Comparison of ENCODE assay signal across 1 mouse cellular context in the genomic region with DNA sequence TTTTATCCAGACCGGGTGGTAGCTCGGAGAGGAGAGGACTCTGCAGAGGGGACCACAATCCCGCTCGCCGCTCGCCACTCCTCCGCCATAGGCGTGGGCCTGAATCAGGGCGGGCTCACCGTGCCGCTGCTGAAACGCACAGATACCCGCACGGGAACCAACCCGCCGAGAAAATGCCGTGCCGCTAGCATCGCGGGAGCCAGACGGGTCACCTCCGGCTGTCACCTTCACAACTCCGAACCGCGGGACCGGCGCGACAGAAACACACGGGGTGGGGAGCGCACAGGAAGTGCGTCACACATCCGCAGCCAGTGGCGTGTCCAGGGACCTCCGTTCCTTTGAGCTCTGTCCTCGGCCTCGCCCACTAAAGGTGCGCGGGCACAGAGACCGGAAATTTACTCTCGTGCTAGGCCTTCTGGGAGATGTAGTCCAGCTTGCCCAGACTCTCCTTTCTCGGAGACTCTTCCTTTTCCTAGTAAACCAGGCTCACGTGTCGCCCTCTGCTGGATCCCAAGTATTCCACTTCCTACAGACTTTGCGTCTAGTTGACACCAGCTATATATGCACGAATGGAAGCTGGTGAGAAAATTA.
A peak's percentile ranks its signal among the peaks of the same experiment; 100 is the strongest.
TF ChIP-seq lines count a peak whose summit lies in the region.

TSS of gene Ndufv1 (minus strand) at position 375 of the 591 bp plus-strand sequence.

TF ChIP-seq in myocyte, 11 proteins besides CTCF, POLR2A, EP300 and RAD21 (continued from another document):
- TF ChIP-seq MYOG (IDR thresholded peaks at IDR 0.05; ENCODE audit: control insufficient read depth in 1 of 3, insufficient read depth in 1 of 3, insufficient read length in 2 of 3, low read depth in 2 of 3), result peak in 1 of 3 experiments; percentile 25
- TF ChIP-seq TCF3 (IDR thresholded peaks at IDR 0.05; ENCODE audit: insufficient read length, low read depth), result no peak
- TF ChIP-seq E2F4 (IDR thresholded peaks at IDR 0.05; ENCODE audit: insufficient read depth), result peak; percentile 14
